Mouse (Mus musculus) thymus, adult 2 months (tissue): Measurements from ENCODE around the gene Gm853.

ENCODE experiments used
- CTCF ChIP-seq: fragments of 200-500 bp; IDR thresholded peaks from 2 replicates; pipeline ENCODE4 v1.5.1; 2012; ENCODE audit warnings: mild to moderate bottlenecking, control low read depth, low read length, moderate library complexity, borderline replicate concordance; ENCODE audit not compliant: control insufficient read depth, poor library complexity, insufficient read depth; ENCODE audit errors: extremely low read depth
- POLR2A ChIP-seq: fragments of 200-500 bp; IDR thresholded peaks from 2 replicates; pipeline ENCODE4 v1.6.1; 2012; ENCODE audit warnings: mild to moderate bottlenecking, low read length, control low read depth, moderate library complexity; ENCODE audit not compliant: control insufficient read depth, poor library complexity, insufficient read depth; ENCODE audit errors: extremely low read depth

DNA sequence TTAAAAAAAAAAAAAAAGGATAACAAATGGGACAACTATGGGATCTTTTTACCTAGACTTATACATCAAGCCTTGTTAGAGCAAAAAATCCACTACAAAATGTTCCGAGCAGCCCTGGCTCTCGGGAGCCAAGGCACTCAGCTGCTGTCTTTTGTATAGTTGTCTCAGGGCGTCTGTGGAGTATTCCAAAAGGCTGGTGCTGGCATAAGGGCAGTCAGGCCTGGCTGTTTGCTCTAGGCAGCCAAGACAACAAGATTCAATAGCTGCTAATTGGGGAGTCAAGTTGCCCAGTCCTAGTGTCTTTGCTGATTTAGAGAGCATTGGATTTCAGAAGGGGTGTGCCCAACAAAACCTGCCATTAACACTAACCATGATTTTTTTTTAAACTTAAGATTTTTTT, 26.4 kb upstream of the Gm853 start:
- no peak for TF ChIP-seq CTCF
- TF ChIP-seq POLR2A, result no peak
